Mouse (Mus musculus): ENCODE results near the gene 1700025G04Rik.

Gene 1700025G04Rik

GRCm38 (mm10) chr1:151918806-151919357, 171.0 kb downstream of the 1700025G04Rik start:
- H3K27me3 ChIP-seq (ENCODE audit: control insufficient read depth, insufficient read depth, low read length, poor library complexity, severe bottlenecking) = no peaks in the 10 kb centered on the region
- no peak for DNase-seq (ENCODE audit: low read depth, low spot score)
- H3K36me3 ChIP-seq (ENCODE audit: control insufficient read depth, insufficient read depth, low read length, poor library complexity, severe bottlenecking) = no peaks in the 10 kb centered on the region

- DNase-seq (ENCODE audit: low read depth, low spot score) = no peak
- no peaks in the 10 kb centered on the region for H3K36me3 ChIP-seq (ENCODE audit: control insufficient read depth, insufficient read depth, low read length, poor library complexity, severe bottlenecking)
- H3K27me3 ChIP-seq (ENCODE audit: control insufficient read depth, insufficient read depth, low read length, poor library complexity, severe bottlenecking) = no peaks in the 10 kb centered on the region
Measured at GRCm38 (mm10) chr1:151917736-151918135, 172.2 kb downstream of the 1700025G04Rik start.

- Histone ChIP-seq H3K27me3 (ENCODE audit: control insufficient read depth, insufficient read depth, low read length, poor library complexity, severe bottlenecking) (no peaks in the 10 kb centered on the region), H3K36me3 (ENCODE audit: control insufficient read depth, insufficient read depth, low read length, poor library complexity, severe bottlenecking) (no peaks in the 10 kb centered on the region)
- DNase-seq (ENCODE audit: low read depth, low spot score) = no peak
Measured at GRCm38 (mm10) chr1:151914494-151914893, 175.4 kb downstream of the 1700025G04Rik start.

GRCm38 (mm10) chr1:151907014-151907413, 182.9 kb downstream of the 1700025G04Rik start:
- H3K27me3 ChIP-seq (ENCODE audit: control insufficient read depth, insufficient read depth, low read length, poor library complexity, severe bottlenecking) = no peaks in the 10 kb centered on the region
- H3K36me3 ChIP-seq (ENCODE audit: control insufficient read depth, insufficient read depth, low read length, poor library complexity, severe bottlenecking) = no peaks in the 10 kb centered on the region
- DNase-seq (ENCODE audit: low read depth, low spot score) = no peak

- Histone ChIP-seq H3K36me3 (ENCODE audit: control insufficient read depth, insufficient read depth, low read length, poor library complexity, severe bottlenecking) (no peaks in the 10 kb centered on the region), H3K27me3 (ENCODE audit: control insufficient read depth, insufficient read depth, low read length, poor library complexity, severe bottlenecking) (no peaks in the 10 kb centered on the region)
- no peak for DNase-seq (ENCODE audit: low read depth, low spot score)
Measured at GRCm38 (mm10) chr1:151900706-151901360, 189.1 kb downstream of the 1700025G04Rik start.

- DNase-seq (ENCODE audit: low read depth, low spot score) = no peak
- no peaks in the 10 kb centered on the region for H3K27me3 ChIP-seq (ENCODE audit: control insufficient read depth, insufficient read depth, low read length, poor library complexity, severe bottlenecking)
- no peaks in the 10 kb centered on the region for H3K36me3 ChIP-seq (ENCODE audit: control insufficient read depth, insufficient read depth, low read length, poor library complexity, severe bottlenecking)
Measured at GRCm38 (mm10) chr1:151899964-151900363, 190.0 kb downstream of the 1700025G04Rik start.

GRCm38 (mm10) chr1:151895406-151895805, 194.5 kb downstream of the 1700025G04Rik start:
- H3K27me3 ChIP-seq (ENCODE audit: control insufficient read depth, insufficient read depth, low read length, poor library complexity, severe bottlenecking) = no peaks in the 10 kb centered on the region
- no peaks in the 10 kb centered on the region for H3K36me3 ChIP-seq (ENCODE audit: control insufficient read depth, insufficient read depth, low read length, poor library complexity, severe bottlenecking)
- no peak for DNase-seq (ENCODE audit: low read depth, low spot score)

- DNase-seq (ENCODE audit: low read depth, low spot score) = no peak
- no peaks in the 10 kb centered on the region for H3K27me3 ChIP-seq (ENCODE audit: control insufficient read depth, insufficient read depth, low read length, poor library complexity, severe bottlenecking)
Measured at GRCm38 (mm10) chr1:151893976-151894375, 195.9 kb downstream of the 1700025G04Rik start.

GRCm38 (mm10) chr1:151892008-151892407, 197.9 kb downstream of the 1700025G04Rik start:
- Histone ChIP-seq H3K36me3 (ENCODE audit: control insufficient read depth, insufficient read depth, low read length, poor library complexity, severe bottlenecking) (no peaks in the 10 kb centered on the region), H3K27me3 (ENCODE audit: control insufficient read depth, insufficient read depth, low read length, poor library complexity, severe bottlenecking) (no peaks in the 10 kb centered on the region)
- no peak for DNase-seq (ENCODE audit: low read depth, low spot score)

More at GRCm38 (mm10) chr1:151893976-151894375, 195.9 kb downstream of the 1700025G04Rik start:
- H3K36me3 ChIP-seq (ENCODE audit: control insufficient read depth, insufficient read depth, low read length, poor library complexity, severe bottlenecking) = no peaks in the 10 kb centered on the region

GRCm38 (mm10) chr1:151891194-151891593, 198.7 kb downstream of the 1700025G04Rik start:
- Histone ChIP-seq H3K27me3 (ENCODE audit: control insufficient read depth, insufficient read depth, low read length, poor library complexity, severe bottlenecking) (no peaks in the 10 kb centered on the region), H3K36me3 (ENCODE audit: control insufficient read depth, insufficient read depth, low read length, poor library complexity, severe bottlenecking) (no peaks in the 10 kb centered on the region)
- DNase-seq (ENCODE audit: low read depth, low spot score) = no peak

- no peak for DNase-seq (ENCODE audit: low read depth, low spot score)
- H3K27me3 ChIP-seq (ENCODE audit: control insufficient read depth, insufficient read depth, low read length, poor library complexity, severe bottlenecking) = no peaks in the 10 kb centered on the region
- H3K36me3 ChIP-seq (ENCODE audit: control insufficient read depth, insufficient read depth, low read length, poor library complexity, severe bottlenecking) = no peaks in the 10 kb centered on the region
Measured at GRCm38 (mm10) chr1:151890041-151890621, 199.8 kb downstream of the 1700025G04Rik start.

- no peaks in the 10 kb centered on the region for H3K36me3 ChIP-seq (ENCODE audit: control insufficient read depth, insufficient read depth, low read length, poor library complexity, severe bottlenecking)
- H3K27me3 ChIP-seq (ENCODE audit: control insufficient read depth, insufficient read depth, low read length, poor library complexity, severe bottlenecking) = no peaks in the 10 kb centered on the region
- no peak for DNase-seq (ENCODE audit: low read depth, low spot score)
Measured at GRCm38 (mm10) chr1:151887631-151888030, 202.3 kb downstream of the 1700025G04Rik start.

- H3K27me3 ChIP-seq (ENCODE audit: control insufficient read depth, insufficient read depth, low read length, poor library complexity, severe bottlenecking) = no peaks in the 10 kb centered on the region
- no peak for DNase-seq (ENCODE audit: low read depth, low spot score)
- no peaks in the 10 kb centered on the region for H3K36me3 ChIP-seq (ENCODE audit: control insufficient read depth, insufficient read depth, low read length, poor library complexity, severe bottlenecking)
Measured at GRCm38 (mm10) chr1:151887126-151887525, 202.8 kb downstream of the 1700025G04Rik start.

- DNase-seq (ENCODE audit: low read depth, low spot score) = no peak
- Histone ChIP-seq H3K27me3 (ENCODE audit: control insufficient read depth, insufficient read depth, low read length, poor library complexity, severe bottlenecking) (no peaks in the 10 kb centered on the region), H3K36me3 (ENCODE audit: control insufficient read depth, insufficient read depth, low read length, poor library complexity, severe bottlenecking) (no peaks in the 10 kb centered on the region)
Measured at GRCm38 (mm10) chr1:151886171-151886570, 203.8 kb downstream of the 1700025G04Rik start.

GRCm38 (mm10) chr1:151881253-151881652, 208.7 kb downstream of the 1700025G04Rik start:
- no peak for DNase-seq (ENCODE audit: low read depth, low spot score)
- Histone ChIP-seq H3K27me3 (ENCODE audit: control insufficient read depth, insufficient read depth, low read length, poor library complexity, severe bottlenecking) (no peaks in the 10 kb centered on the region), H3K36me3 (ENCODE audit: control insufficient read depth, insufficient read depth, low read length, poor library complexity, severe bottlenecking) (no peaks in the 10 kb centered on the region)

All from splenic B cell, adult 2 months (primary cell).